Mouse (Mus musculus): ENCODE data around the gene Pelo. TPM values are rescaled to one million over a fixed set of nuclear protein-coding genes. Genes with fewer than 3 reads are reported as not detected.

The Pelo gene
- polyA plus RNA-seq (2015; fragmentation: Nextera tagmentation; extraction: Ambion mirVana): 4.7 and 5.4 TPM in 2 replicates

- no peaks in the 10 kb centered on the region for H3K9me3 ChIP-seq (ENCODE audit: low read length)
- peak within 1 kb of the TSS; percentile 92 for H3K4me2 ChIP-seq (ENCODE audit: low read depth, low read length)
- H3K9ac ChIP-seq (replicated peaks): peak within 1 kb of the TSS; percentile 73
- no peaks in the 10 kb centered on the region for H3K27me3 ChIP-seq (ENCODE audit: insufficient read depth, low read length)
- under 1% methylated on average over 60 of the region's 60 CpGs for WGBS (ENCODE audit: insufficient replicate concordance)
- H3K4me3 ChIP-seq (ENCODE audit: low read depth, low read length): peak within 1 kb of the TSS; percentile 64
- TF ChIP-seq CTCF (IDR thresholded peaks at IDR 0.05; ENCODE audit: low read depth) (no peak), EP300 (IDR thresholded peaks at IDR 0.05; ENCODE audit: low read depth) (peak; percentile 91)
- ATAC-seq: peak; percentile 92
- DNase-seq: peak; percentile 95
- peaks cover 16% of the 10 kb centered on the region for H3K36me3 ChIP-seq (replicated peaks; ENCODE audit: insufficient read depth, low read length)
- H3K4me1 ChIP-seq (ENCODE audit: insufficient read depth): peaks cover 31% of the 10 kb centered on the region
- H3K27ac ChIP-seq (ENCODE audit: low read depth): peak within 1 kb of the TSS; percentile 97
These were observed at the start of gene Pelo for GRCm38 (mm10) chr13:115090069-115090976. Gene Pelo, minus strand, starts transcription at chr13:115090186.

DNA sequence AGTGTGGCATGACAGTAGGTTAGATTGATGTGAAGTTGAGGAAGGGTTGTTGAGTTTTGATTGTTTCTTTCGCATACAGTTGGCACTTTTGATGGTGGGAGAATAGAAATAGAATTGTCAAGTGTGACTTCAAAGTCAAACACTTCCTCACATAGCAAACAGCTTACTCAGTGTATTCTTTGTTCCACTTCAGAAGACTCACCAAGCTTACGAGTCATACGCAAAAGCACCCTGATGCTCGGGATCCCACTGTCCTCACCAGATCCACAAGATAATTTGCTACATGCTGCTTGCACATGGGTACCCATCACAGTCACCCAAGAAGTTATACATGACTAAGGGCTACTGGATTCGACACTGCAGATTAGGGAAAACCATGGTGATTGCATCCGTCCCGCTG lies 48.5 kb upstream of the Pelo start:
- Histone ChIP-seq H3K4me3 (ENCODE audit: low read depth, low read length) (no peak overlapping the region), H3K9ac (replicated peaks) (no peak overlapping the region), H3K36me3 (replicated peaks; ENCODE audit: insufficient read depth, low read length) (no peaks in the 10 kb centered on the region), H3K4me1 (ENCODE audit: insufficient read depth) (no peaks in the 10 kb centered on the region), H3K4me2 (ENCODE audit: low read depth, low read length) (no peak overlapping the region), H3K27me3 (ENCODE audit: insufficient read depth, low read length) (no peaks in the 10 kb centered on the region), H3K27ac (ENCODE audit: low read depth) (no peak overlapping the region), H3K9me3 (ENCODE audit: low read length) (no peaks in the 10 kb centered on the region)
- DNase-seq (no peak), ATAC-seq (no peak)
- 77% methylated on average over 7 of the region's 7 CpGs for WGBS (ENCODE audit: insufficient replicate concordance)
- TF ChIP-seq EP300 (IDR thresholded peaks at IDR 0.05; ENCODE audit: low read depth): no peak

- no peak for DNase-seq
- no peak for ATAC-seq
- Histone ChIP-seq H3K27me3 (ENCODE audit: insufficient read depth, low read length) (no peaks in the 10 kb centered on the region), H3K36me3 (replicated peaks; ENCODE audit: insufficient read depth, low read length) (no peaks in the 10 kb centered on the region), H3K9ac (replicated peaks) (no peak overlapping the region), H3K4me1 (ENCODE audit: insufficient read depth) (no peaks in the 10 kb centered on the region), H3K4me3 (ENCODE audit: low read depth, low read length) (no peak overlapping the region), H3K9me3 (ENCODE audit: low read length) (no peaks in the 10 kb centered on the region), H3K4me2 (ENCODE audit: low read depth, low read length) (no peak overlapping the region), H3K27ac (ENCODE audit: low read depth) (no peak overlapping the region)
- WGBS (ENCODE audit: insufficient replicate concordance): 62% methylated on average over 3 of the region's 3 CpGs
- TF ChIP-seq CTCF (IDR thresholded peaks at IDR 0.05; ENCODE audit: low read depth) (no peak), EP300 (IDR thresholded peaks at IDR 0.05; ENCODE audit: low read depth) (no peak)
These were observed 46.8 kb upstream of the Pelo start for GRCm38 (mm10) chr13:115136761-115137160.

- 53% methylated on average over 5 of the region's 5 CpGs for WGBS (ENCODE audit: insufficient replicate concordance)
- Histone ChIP-seq H3K36me3 (replicated peaks; ENCODE audit: insufficient read depth, low read length) (no peaks in the 10 kb centered on the region), H3K9ac (replicated peaks) (no peak overlapping the region), H3K27me3 (ENCODE audit: insufficient read depth, low read length) (no peaks in the 10 kb centered on the region), H3K9me3 (ENCODE audit: low read length) (no peaks in the 10 kb centered on the region), H3K27ac (ENCODE audit: low read depth) (no peak overlapping the region), H3K4me1 (ENCODE audit: insufficient read depth) (no peaks in the 10 kb centered on the region), H3K4me2 (ENCODE audit: low read depth, low read length) (no peak overlapping the region), H3K4me3 (ENCODE audit: low read depth, low read length) (no peak overlapping the region)
- TF ChIP-seq CTCF (IDR thresholded peaks at IDR 0.05; ENCODE audit: low read depth) (no peak), EP300 (IDR thresholded peaks at IDR 0.05; ENCODE audit: low read depth) (no peak)
- DNase-seq (no peak), ATAC-seq (no peak)
These were observed 42.4 kb upstream of the Pelo start for GRCm38 (mm10) chr13:115132435-115132834.

GRCm38 (mm10) chr13:115131381-115131780 lies 41.4 kb upstream of the Pelo start:
- H3K4me1 ChIP-seq (ENCODE audit: insufficient read depth): no peaks in the 10 kb centered on the region
- H3K4me2 ChIP-seq (ENCODE audit: low read depth, low read length): no peak overlapping the region
- no peak overlapping the region for H3K27ac ChIP-seq (ENCODE audit: low read depth)
- H3K36me3 ChIP-seq (replicated peaks; ENCODE audit: insufficient read depth, low read length): no peaks in the 10 kb centered on the region
- H3K9ac ChIP-seq (replicated peaks): no peak overlapping the region
- TF ChIP-seq EP300 (IDR thresholded peaks at IDR 0.05; ENCODE audit: low read depth) (no peak), CTCF (IDR thresholded peaks at IDR 0.05; ENCODE audit: low read depth) (no peak)
- no peak for DNase-seq
- WGBS (ENCODE audit: insufficient replicate concordance): 22% methylated on average over 3 of the region's 3 CpGs
- H3K4me3 ChIP-seq (ENCODE audit: low read depth, low read length): no peak overlapping the region
- no peaks in the 10 kb centered on the region for H3K9me3 ChIP-seq (ENCODE audit: low read length)
- H3K27me3 ChIP-seq (ENCODE audit: insufficient read depth, low read length): no peaks in the 10 kb centered on the region
- ATAC-seq: no peak

GRCm38 (mm10) chr13:115130035-115130434 lies 40.0 kb upstream of the Pelo start:
- no peak for DNase-seq
- TF ChIP-seq CTCF (IDR thresholded peaks at IDR 0.05; ENCODE audit: low read depth) (no peak), EP300 (IDR thresholded peaks at IDR 0.05; ENCODE audit: low read depth) (no peak)
- Histone ChIP-seq H3K4me2 (ENCODE audit: low read depth, low read length) (no peak overlapping the region), H3K4me3 (ENCODE audit: low read depth, low read length) (no peak overlapping the region), H3K27ac (ENCODE audit: low read depth) (no peak overlapping the region), H3K27me3 (ENCODE audit: insufficient read depth, low read length) (no peaks in the 10 kb centered on the region), H3K4me1 (ENCODE audit: insufficient read depth) (no peaks in the 10 kb centered on the region), H3K9me3 (ENCODE audit: low read length) (no peaks in the 10 kb centered on the region), H3K9ac (replicated peaks) (no peak overlapping the region), H3K36me3 (replicated peaks; ENCODE audit: insufficient read depth, low read length) (no peaks in the 10 kb centered on the region)
- no peak for ATAC-seq
- 45% methylated on average over 2 of the region's 2 CpGs for WGBS (ENCODE audit: insufficient replicate concordance)

Data from liver, postnatal 0 days (tissue).